Mouse (Mus musculus) cerebellum, postnatal 10 days (tissue): Measurements from ENCODE around the gene Aox4.

ENCODE experiments used
- DNase-seq, 2 experiments: peaks; one replicate each; pipeline ENCODE4 v3.0.0; 2021; ENCODE audit warnings: mixed read lengths in 2 of 2

The Aox4 gene

DNA sequence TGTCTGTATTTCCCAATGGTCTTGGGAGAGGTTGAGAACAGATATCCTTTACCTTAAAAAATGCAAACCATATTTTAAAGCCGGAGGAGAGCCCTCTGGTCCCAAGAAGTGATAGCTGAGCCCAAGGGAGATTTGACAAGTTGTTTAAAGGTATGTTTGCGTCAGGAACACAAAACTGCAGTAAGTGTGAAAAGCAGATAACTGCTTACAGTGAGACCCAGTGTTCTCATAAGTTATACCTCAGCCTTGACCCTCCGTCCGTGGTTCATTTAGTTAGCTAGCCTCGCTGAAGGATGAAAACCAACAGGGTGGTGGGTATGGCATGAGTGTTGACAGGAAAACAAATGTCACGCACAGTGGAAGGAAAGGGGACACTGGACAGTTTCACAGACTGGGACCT lies 92.8 kb downstream of the Aox4 start:
- no peak for DNase-seq

DNA sequence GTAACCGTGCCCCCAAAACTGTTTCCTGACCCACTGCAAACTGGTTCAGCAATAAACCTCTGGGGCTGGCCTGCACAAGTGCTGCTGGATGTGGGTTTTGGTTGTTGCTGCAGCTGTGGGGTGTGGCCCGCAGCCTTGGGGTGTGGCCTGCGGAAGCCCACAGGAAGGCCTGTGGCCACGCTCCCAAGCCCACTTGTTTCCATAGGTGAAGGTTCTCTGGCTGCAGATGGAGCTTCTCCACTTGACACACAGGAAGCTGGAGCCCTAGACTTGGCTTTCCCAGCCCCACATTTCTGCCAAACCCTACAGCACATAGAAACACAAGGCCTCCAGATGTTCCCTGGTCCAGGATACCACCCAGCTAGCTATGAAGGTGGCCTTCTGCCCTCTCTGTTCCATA lies 93.5 kb downstream of the Aox4 start:
- DNase-seq: no peak

- DNase-seq: peak; percentile 36 to 38
These were observed 94.1 kb downstream of the Aox4 start for GRCm38 (mm10) chr1:58304296-58304695.

DNA sequence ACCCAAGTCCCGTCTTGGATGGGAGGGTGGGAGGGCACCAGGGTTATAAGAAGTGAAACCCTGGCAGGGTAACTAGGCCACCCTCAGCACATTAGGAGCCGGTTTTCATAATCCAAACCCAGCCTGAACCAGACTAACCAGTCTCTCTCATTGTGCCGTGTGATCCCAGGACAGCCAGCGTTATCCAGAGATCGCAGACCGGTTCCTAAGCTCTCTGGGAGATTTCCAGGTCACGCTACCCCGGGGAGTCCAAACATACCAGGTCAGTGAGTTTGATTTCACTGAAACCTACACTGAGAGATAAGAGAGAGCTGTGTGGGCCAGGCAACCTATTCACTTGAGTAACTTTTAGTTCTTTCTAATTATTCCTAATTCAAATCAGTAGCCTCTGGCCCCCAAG lies 97.0 kb downstream of the Aox4 start:
- DNase-seq: no peak

DNA sequence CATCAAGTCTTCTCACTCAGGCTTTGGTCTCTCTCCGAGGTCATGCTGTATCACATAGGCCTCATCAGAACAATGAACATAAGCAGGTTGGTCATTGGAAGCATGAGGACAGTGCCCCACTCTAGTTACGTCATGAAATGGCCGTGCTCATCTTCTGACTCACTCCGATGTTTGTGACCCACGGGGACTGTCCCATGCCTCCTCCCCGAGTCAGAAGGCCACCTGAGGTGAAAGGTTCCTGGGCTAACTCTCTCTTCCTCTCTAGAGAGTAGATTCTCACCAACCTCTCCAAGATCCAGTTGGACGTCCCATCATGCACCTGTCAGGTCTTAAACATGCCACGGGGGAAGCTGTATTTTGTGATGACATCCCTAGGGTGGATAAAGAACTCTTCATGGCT lies 98.4 kb downstream of the Aox4 start:
- DNase-seq: no peak

- DNase-seq: no peak
These were observed 99.7 kb downstream of the Aox4 start for GRCm38 (mm10) chr1:58309853-58310252.

GRCm38 (mm10) chr1:58311221-58311864 lies 101.1 kb downstream of the Aox4 start:
- DNase-seq: no peak

GRCm38 (mm10) chr1:58313173-58313572 lies 103.0 kb downstream of the Aox4 start:
- no peak for DNase-seq

GRCm38 (mm10) chr1:58315532-58315931 lies 105.3 kb downstream of the Aox4 start:
- DNase-seq: no peak
